Mouse (Mus musculus) heart, adult 2 months (tissue): ENCODE data around the gene Ubac1. TPM values are rescaled to one million over a fixed set of nuclear protein-coding genes. Genes with fewer than 3 reads are reported as not detected.

Source experiments
- DNase-seq, 2 experiments: peaks; one replicate each; pipeline ENCODE4 v3.0.0; 2021
- H3K27ac ChIP-seq: fragments of 200-600 bp; 2 replicates; pipeline ENCODE4 v1.8.1; 2022
- H3K27me3 ChIP-seq: fragments of 200-500 bp; 2 replicates; pipeline ENCODE4 v1.6.1; 2012; ENCODE audit warnings: mild to moderate bottlenecking, low read length, inconsistent platforms, mixed read lengths; ENCODE audit not compliant: control insufficient read depth, insufficient read depth
- H3K36me3 ChIP-seq: fragments of 200-500 bp; 2 replicates; pipeline ENCODE4 v1.6.1; 2012; ENCODE audit warnings: low read length, inconsistent platforms; ENCODE audit not compliant: control insufficient read depth, insufficient read depth
- H3K4me1 ChIP-seq: fragments of 200-500 bp; 2 replicates; pipeline ENCODE4 v1.6.1; 2011; ENCODE audit warnings: low read length; ENCODE audit not compliant: control insufficient read depth, insufficient read depth
- H3K4me3 ChIP-seq: fragments of 200-600 bp; 2 replicates; pipeline ENCODE4 v1.8.1; 2022
- H3K79me2 ChIP-seq: fragments of 200-500 bp; replicated peaks from 2 replicates; pipeline ENCODE4 v1.6.1; 2012; ENCODE audit warnings: mild to moderate bottlenecking, inconsistent platforms, low read length, moderate library complexity, mixed read lengths; ENCODE audit not compliant: control insufficient read depth, insufficient read depth
- H3K9ac ChIP-seq: fragments of 200-500 bp; 2 replicates; pipeline ENCODE4 v1.6.1; 2012; ENCODE audit warnings: low read depth, mild to moderate bottlenecking, control low read depth, inconsistent platforms, low read length, mixed read lengths
- CTCF ChIP-seq: fragments of 200-600 bp; IDR thresholded peaks from 2 replicates; pipeline ENCODE4 v1.8.1; 2022; ENCODE audit warnings: antibody characterized with exemption, mild to moderate bottlenecking, moderate library complexity
- EP300 ChIP-seq: fragments of 200-500 bp; IDR thresholded peaks from 2 replicates; pipeline ENCODE4 v1.6.1; 2011; ENCODE audit warnings: low read depth, low read length, control low read depth; ENCODE audit not compliant: insufficient read depth
- POLR2A ChIP-seq: fragments of 200-500 bp; IDR thresholded peaks from 2 replicates; pipeline ENCODE4 v1.6.1; 2011; ENCODE audit warnings: mild to moderate bottlenecking, low read depth, low read length, control low read depth; ENCODE audit not compliant: insufficient read depth
- WGBS: fragments of 180-500 bp; shearing (Covaris S2); methylation state at CpG from one replicate; pipeline ENCODE4 v1.1.7; 2018; 5-methylcytosine and 5-hydroxymethylcytosine counted together
- intact Hi-C: fragments of 180-260 bp; cut with DNase I; formaldehyde crosslinking; loops from one replicate; pipeline ENCODE4 v1.15.1; 2025
- polyA plus RNA-seq: library from polyadenylated mRNA; depleted of rRNA; stranded (reverse); fragments of >200 nt; gene quantifications from 2 replicates; pipeline ENCODE4 v1.2.3, GENCODE M21; 2012; rRNA removed
- total RNA-seq, 2 experiments: library from RNA; stranded (reverse); gene quantifications; 2 replicates each; pipeline ENCODE4 v1.2.3; 2021

Ubac1 gene
- total and polyA plus RNA-seq, 3 experiments: 86.3 to 116 (median 92.0) TPM

DNA sequence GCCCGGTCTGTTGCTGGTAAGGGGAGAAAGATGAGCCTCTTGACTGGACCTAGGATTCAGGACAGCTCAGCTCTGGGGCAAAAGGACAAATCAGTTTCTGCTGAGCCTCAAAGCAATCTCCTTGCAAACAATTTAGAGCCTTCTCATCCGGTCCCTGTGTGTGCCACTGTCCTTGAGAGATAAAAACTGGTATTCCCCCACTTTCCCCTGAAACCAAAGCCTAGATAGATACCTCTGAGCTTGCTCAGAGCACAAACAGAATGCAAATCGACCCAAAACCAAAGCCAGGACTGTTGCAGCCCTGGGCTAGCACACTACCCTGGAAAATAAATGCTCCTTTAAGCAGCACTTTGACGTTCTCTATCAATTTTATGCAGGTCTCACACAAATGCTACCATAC is 42.5 kb downstream of the Ubac1 start:
- Histone ChIP-seq H3K4me1 (peaks cover 5% of the 10 kb centered on the region), H3K9ac (no peak overlapping the region), H3K4me3 (no peak overlapping the region), H3K27me3 (no peaks in the 10 kb centered on the region), H3K27ac (peak overlapping the region; percentile 18), H3K79me2 (peaks cover 2% of the 10 kb centered on the region), H3K36me3 (peaks cover 6% of the 10 kb centered on the region)
- TF ChIP-seq CTCF (no peak), POLR2A (no peak), EP300 (no peak)
- WGBS: 64% methylated on average over 4 of the region's 4 CpGs
- no peak for DNase-seq
- intact Hi-C loops: no loop called here

DNA sequence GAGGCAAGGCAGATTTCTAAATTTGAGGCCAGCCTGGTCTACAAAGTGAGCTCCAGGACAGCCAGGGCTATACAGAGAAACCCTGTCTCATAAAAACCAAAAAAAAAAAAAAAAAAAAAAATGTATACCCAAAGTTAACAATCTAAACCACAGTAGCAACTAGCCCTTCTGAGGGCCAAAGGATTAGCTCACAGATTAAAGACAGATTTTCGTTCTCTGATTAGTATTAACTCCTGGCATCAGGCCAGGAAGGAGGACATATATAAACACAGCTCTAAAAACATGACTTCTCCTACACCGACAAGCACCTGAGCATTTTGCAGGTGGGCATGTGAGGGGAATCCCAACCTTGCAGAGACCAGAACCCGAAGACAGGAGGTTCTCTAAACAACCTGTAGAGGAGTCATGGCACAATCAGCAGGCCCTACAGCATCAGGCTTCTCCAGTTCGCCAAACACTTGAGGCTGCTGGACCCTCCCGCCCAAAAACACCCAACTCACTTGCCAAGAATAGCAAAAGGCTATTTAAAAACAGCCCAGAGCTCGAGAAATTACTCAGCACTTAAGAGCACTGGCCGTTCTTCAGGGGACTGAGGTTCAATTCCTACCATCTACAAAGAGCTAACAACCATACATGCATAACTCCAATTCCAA is 43.8 kb downstream of the Ubac1 start:
- Histone ChIP-seq H3K79me2 (peaks cover 4% of the 10 kb centered on the region), H3K4me3 (no peak overlapping the region), H3K9ac (no peak overlapping the region), H3K27ac (no peak overlapping the region; the same call in 1 of the 2 replicates), H3K4me1 (peaks cover 10% of the 10 kb centered on the region), H3K36me3 (peaks cover 12% of the 10 kb centered on the region), H3K27me3 (no peaks in the 10 kb centered on the region)
- peak in 1 of 2 experiments; percentile 37 for DNase-seq
- TF ChIP-seq EP300: no peak
- no peak for TF ChIP-seq POLR2A
- no peak for TF ChIP-seq CTCF
- intact Hi-C loops: no loop called here
- WGBS: 36% methylated on average over 7 of the region's 7 CpGs

DNA sequence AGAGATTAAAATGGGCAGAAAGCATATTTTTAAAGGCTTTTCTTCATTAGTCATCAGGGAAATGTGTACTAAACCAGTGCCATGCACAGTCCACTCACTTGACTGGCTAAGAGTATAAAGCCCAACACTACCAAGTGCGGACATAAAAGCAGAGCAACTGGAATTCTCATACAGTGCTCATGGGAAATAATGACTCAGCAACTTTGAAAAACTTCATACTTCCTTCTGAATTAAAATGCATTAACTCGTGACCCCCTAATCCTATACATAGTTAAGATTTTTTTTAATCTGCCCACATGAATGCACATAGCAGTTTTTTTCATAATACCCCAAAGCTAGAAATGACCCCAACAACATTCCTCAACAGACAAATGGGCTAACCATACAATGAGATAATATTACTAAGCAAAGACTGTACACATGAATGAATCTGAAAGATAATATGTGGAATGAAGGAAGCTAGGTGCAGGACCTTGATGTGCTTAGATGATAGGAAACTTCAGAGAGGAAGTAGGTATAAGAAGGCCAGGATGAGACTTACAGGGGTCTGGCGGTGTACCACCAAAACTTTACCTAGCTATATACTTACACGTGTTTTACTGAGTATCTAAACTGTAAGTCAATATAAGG is 46.3 kb downstream of the Ubac1 start:
- H3K36me3 ChIP-seq: peaks cover 20% of the 10 kb centered on the region
- H3K9ac ChIP-seq: no peak overlapping the region
- no peak overlapping the region for H3K4me3 ChIP-seq
- peaks cover 15% of the 10 kb centered on the region for H3K4me1 ChIP-seq
- no peak for DNase-seq
- intact Hi-C loops: no loop called here
- no peak overlapping the region for H3K27ac ChIP-seq
- H3K27me3 ChIP-seq: no peaks in the 10 kb centered on the region
- H3K79me2 ChIP-seq: peaks cover 5% of the 10 kb centered on the region
- WGBS: 77% methylated on average over 4 of the region's 4 CpGs
- no peak for TF ChIP-seq CTCF
- no peak for TF ChIP-seq POLR2A
- TF ChIP-seq EP300: no peak

DNA sequence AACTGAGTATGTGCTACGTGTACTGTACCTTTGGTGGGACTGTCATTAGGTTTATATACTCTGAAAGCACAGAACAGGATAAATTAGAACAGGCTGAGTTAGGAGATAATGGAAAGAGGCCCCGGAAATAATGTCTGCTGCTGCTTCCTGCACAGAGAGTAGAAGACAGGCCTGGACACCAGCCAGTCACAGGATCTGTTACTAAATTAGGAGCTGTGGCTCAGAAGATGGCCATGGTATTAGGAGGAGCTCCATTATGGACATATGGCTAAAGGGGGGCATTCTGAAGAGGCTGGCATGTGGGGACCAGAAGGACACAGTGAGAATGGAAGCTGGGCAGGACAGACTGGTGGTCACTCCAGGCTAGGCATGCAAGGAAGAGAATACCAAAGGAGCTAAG is 51.1 kb downstream of the Ubac1 start:
- H3K4me3 ChIP-seq: no peak overlapping the region
- H3K79me2 ChIP-seq: peaks cover 3% of the 10 kb centered on the region; the same call in 1 of the 2 replicates
- peaks cover 21% of the 10 kb centered on the region for H3K36me3 ChIP-seq
- intact Hi-C loops: no loop called here
- peak overlapping the region; percentile 79 for H3K27ac ChIP-seq
- TF ChIP-seq EP300: no peak
- TF ChIP-seq CTCF: no peak
- TF ChIP-seq POLR2A: no peak
- H3K27me3 ChIP-seq: no peaks in the 10 kb centered on the region
- H3K4me1 ChIP-seq: peaks cover 20% of the 10 kb centered on the region
- no peak overlapping the region for H3K9ac ChIP-seq
- 20% methylated on average over 2 of the region's 2 CpGs for WGBS
- DNase-seq: peak; percentile 49 to 68

DNA sequence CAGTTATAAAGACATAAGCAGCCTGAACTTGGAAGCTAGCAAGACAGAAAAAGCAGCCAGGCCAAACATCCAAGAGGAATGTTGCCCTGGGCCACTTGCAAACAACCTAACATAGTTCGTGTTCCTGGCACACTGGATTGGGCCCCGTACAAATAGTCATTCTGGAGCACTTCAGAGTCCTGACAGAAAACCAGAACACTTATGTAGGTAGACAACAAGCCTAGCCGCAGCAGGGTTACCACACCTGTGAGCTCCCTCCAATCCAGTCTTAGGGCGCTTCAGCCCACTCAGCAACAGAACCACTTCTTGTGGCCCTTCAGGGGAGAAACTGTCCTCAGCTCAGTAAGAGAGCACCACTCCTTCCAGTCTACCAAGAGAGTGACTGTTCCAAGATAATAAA is 52.2 kb downstream of the Ubac1 start:
- Histone ChIP-seq H3K4me3 (no peak overlapping the region), H3K9ac (no peak overlapping the region), H3K27ac (peak overlapping the region; percentile 79), H3K79me2 (peaks cover 3% of the 10 kb centered on the region; the same call in 1 of the 2 replicates), H3K36me3 (peaks cover 21% of the 10 kb centered on the region), H3K4me1 (peaks cover 20% of the 10 kb centered on the region), H3K27me3 (no peaks in the 10 kb centered on the region)
- DNase-seq: peak in 1 of 2 experiments; percentile 48
- 58% methylated on average over 4 of the region's 4 CpGs for WGBS
- TF ChIP-seq EP300 (0 out of 2 replicates have a peak, but pooled peaks have one; percentile 36), CTCF (no peak)
- intact Hi-C loops: no loop called here

DNA sequence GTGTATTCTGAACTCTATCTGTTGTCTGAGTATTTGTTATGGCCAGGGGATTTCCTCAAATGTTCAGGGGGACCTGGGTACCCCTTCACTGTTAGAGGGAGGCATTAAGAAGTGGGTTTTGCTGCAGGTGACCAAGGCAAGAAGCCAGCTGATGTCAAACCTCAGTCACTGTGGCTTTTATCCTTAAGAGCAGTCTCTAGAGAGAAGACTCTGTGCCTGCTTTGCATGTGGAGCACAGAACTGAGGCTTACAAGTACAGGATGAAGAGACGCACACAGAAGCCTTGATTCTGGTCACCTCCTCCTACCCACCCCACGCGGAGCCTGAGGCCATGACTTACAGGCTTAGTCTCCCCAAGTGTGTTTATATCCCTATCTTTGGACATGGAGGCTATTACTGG is 72.3 kb downstream of the Ubac1 start:
- no peaks in the 10 kb centered on the region for H3K36me3 ChIP-seq
- H3K79me2 ChIP-seq: no peaks in the 10 kb centered on the region; the same call in 1 of the 2 replicates
- TF ChIP-seq EP300 (no peak), POLR2A (no peak), CTCF (no peak)
- H3K4me3 ChIP-seq: no peak overlapping the region
- H3K27me3 ChIP-seq: no peaks in the 10 kb centered on the region
- H3K4me1 ChIP-seq: no peaks in the 10 kb centered on the region
- H3K27ac ChIP-seq: no peak overlapping the region
- intact Hi-C loops: no loop called here
- DNase-seq: no peak
- WGBS: 92% methylated on average over 3 of the region's 3 CpGs
- H3K9ac ChIP-seq: no peak overlapping the region

Other genes starting within 250 kb of the Ubac1 start
- gene Lcn11, start 244.7 kb downstream of the Ubac1 start, total RNA-seq: not detected
- not detected in 2 replicates for gene Lcn11, start 244.7 kb downstream of the Ubac1 start, polyA plus RNA-seq
- not detected for gene Gm13539, start 239.5 kb downstream of the Ubac1 start, total RNA-seq
- gene Gm13539, start 239.5 kb downstream of the Ubac1 start, polyA plus RNA-seq: not detected in 2 replicates
- not detected for gene Glt6d1, start 205.9 kb downstream of the Ubac1 start, total RNA-seq
- gene Glt6d1, start 205.9 kb downstream of the Ubac1 start, polyA plus RNA-seq: not detected in 2 replicates
- not detected for gene Lcn9, start 198.6 kb downstream of the Ubac1 start, total RNA-seq
- gene Lcn9, start 198.6 kb downstream of the Ubac1 start, polyA plus RNA-seq: not detected in 2 replicates
- not detected for gene Sohlh1, start 174.5 kb downstream of the Ubac1 start, total RNA-seq
- gene Sohlh1, start 174.5 kb downstream of the Ubac1 start, polyA plus RNA-seq: not detected in 2 replicates
- under 1 TPM; 0.55 to 0.66 TPM for gene Kcnt1, start 158.0 kb downstream of the Ubac1 start, total RNA-seq
- 0.92 and 0.97 TPM in 2 replicates for gene Kcnt1, start 158.0 kb downstream of the Ubac1 start, polyA plus RNA-seq
- gene Camsap1, start 38.5 kb downstream of the Ubac1 start, total RNA-seq: 10 to 100 TPM; 38.9 to 45.1 TPM
- 7.4 and 13.5 TPM in 2 replicates for gene Camsap1, start 38.5 kb downstream of the Ubac1 start, polyA plus RNA-seq
- gene Nacc2, start 101.5 kb upstream of the Ubac1 start, total RNA-seq: 10 to 100 TPM; 31.6 to 31.8 TPM
- 19.0 and 20.5 TPM in 2 replicates for gene Nacc2, start 101.5 kb upstream of the Ubac1 start, polyA plus RNA-seq
- gene Lhx3, start 186.5 kb upstream of the Ubac1 start, total RNA-seq: not detected
- gene Lhx3, start 186.5 kb upstream of the Ubac1 start, polyA plus RNA-seq: not detected in 2 replicates
- 10 to 100 TPM; 17.3 to 22.2 TPM for gene Qsox2, start 215.8 kb upstream of the Ubac1 start, total RNA-seq
- 11.1 and 18.1 TPM in 2 replicates for gene Qsox2, start 215.8 kb upstream of the Ubac1 start, polyA plus RNA-seq